Mouse (Mus musculus) brain, embryonic 14.5 days (tissue): ENCODE results near the gene Egln1.

Experiments
- CTCF ChIP-seq: fragments of 200-500 bp; IDR thresholded peaks from 2 replicates; pipeline ENCODE4 v1.5.1; 2012; ENCODE audit warnings: inconsistent platforms, mild to moderate bottlenecking, moderate library complexity, borderline replicate concordance; ENCODE audit not compliant: insufficient read depth, insufficient read length; ENCODE audit errors: extremely low read depth
- POLR2A ChIP-seq: fragments of 200-500 bp; IDR thresholded peaks from 2 replicates; pipeline ENCODE4 v1.6.1; 2012; ENCODE audit warnings: mild to moderate bottlenecking, inconsistent platforms, borderline replicate concordance; ENCODE audit not compliant: poor library complexity, insufficient read depth, insufficient read length, severe bottlenecking; ENCODE audit errors: extremely low read depth

DNA sequence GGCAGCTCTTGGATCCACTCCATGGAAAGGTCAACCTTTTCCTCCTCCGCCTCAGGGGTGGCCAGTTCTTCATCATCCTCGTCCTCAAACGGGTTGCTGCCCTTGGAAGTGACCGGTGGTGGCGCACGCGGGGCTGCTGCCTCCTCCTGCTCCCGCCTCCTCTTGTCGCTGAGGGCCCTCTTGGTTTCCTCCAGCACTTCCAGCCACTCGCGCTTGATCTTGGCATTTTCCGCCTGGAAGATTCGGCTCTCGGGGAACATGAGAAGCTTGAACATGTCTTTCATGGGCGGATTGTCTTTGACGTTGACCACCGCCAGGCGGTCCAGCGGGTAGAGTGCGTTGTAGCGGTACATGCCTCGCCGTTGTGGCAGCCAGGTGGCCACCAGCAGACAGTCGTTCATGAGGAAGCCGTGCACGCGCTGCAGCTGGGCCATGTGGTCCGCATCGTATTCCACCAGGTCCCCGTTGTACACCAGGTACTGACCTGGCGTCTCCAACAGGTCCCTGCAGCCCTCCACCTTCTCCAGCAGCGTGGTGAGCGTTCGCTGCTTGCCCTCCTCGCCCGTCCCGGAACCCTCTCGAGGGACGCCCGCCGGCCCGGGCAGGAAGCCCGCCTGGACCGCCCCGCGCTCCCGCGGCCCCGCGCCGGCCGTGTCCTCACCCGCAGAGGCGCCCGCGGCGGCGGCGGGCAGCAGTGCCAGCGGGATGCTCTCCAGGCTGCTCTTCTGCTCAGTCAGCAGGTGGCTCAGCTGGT is 52.3 kb downstream of the Egln1 start:
- TF ChIP-seq POLR2A (no peak), CTCF (peak; percentile 59)
